Mouse (Mus musculus): ENCODE data around the gene Asphd1.
"Not testable (repeated sequence)": the region's sequence is repeated elsewhere in the genome, so short reads cannot be mapped to it uniquely, and the experiment has no call there.

Asphd1 gene

GRCm38 (mm10) chr7:126950647-126951615, 1.5 kb upstream of the Asphd1 start:
- peak; percentile 62 to 68 for DNase-seq

DNA sequence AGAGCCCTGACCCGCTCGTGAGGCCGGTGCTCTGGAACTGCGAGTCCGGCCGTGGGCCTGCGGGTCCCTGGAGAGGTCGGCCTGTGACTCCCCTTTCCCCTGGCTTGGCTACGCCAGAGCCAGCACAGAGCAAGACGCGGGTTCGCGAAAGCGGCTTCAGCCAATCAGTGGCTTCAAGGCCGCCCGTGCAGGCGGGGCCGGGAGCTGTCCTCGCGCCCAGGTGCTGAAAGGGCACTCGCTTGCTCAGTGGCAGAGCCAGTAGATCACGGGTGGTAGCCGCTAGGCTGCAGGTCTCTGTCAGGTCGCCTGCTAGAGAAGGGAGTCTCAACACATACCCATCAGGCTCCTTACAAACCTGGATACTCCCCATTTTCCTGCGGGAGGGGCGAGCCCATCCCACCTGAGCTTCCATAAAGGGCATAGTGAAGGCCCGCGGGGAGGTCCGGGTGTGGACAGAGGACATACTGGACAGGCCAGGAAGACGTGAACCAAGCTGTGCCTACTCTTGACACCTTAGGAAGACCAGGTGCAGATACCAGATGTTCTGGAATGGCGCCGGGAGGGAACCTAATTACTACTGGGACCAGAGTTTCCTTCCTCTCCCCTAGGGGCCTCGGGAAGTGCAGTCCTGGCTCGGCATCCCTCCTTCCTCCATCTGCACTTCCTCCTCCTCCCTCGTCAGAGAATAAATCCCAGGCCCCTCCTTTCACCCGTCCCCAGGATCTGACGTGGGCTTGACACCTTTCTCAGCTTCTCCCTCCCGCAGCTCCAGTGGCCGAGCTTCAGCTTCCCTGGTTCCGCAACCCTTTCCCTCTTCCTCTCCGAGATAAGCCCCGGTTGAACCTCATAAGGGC, 638 bp upstream of the Asphd1 start, which contains the start of gene Sez6l2:
Gene Sez6l2 (plus strand): TSS at position 771 of the 854 bp plus-strand sequence.
- peak; percentile 94 for DNase-seq

DNA sequence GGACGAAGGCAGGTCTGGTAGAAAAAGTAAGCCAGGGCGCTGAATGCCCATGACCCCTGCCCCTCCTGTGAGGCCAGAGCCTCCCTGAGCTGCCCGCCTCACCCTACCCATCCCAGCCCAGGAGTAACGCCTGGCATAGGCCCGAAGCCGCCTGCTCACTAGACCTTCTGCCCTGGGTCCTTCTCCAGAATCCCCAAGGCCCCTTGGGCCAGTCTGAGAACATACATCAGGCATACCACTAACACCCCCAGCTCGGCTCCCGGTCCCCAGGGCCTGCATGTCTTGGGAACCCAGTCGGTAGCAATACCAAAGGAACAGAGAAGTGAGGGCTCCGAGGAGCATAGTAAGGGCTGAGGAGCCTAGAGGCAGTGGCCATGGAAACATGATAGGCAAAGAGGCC, 756 bp downstream of the Asphd1 start:
- peak in 1 of 2 experiments; percentile 50 for DNase-seq

- DNase-seq = peak; percentile 61 to 73
These were observed 2.9 kb downstream of the Asphd1 start for GRCm38 (mm10) chr7:126946530-126946929.

DNA sequence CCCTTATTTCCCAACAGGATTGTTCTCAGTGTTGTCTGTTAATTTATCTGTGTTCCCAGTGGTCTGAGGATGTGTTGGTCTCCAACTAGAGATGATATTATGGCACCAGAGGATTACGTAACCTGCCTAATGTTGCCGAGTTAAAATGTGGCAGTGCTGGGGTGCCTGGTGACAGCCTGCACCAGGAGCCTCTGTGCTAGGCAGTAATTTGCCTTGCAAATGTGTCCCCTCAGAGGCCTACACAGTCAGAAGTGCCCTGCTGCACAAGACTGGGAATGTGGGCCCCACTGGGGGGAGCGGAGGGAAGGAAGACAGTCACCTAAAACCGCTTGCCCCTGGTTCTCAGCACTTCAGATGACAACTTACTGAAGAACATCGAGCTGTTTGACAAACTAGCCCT, 7.6 kb downstream of the Asphd1 start:
- no peak for DNase-seq

GRCm38 (mm10) chr7:126941171-126941570, 8.2 kb downstream of the Asphd1 start:
- no peak for DNase-seq

DNA sequence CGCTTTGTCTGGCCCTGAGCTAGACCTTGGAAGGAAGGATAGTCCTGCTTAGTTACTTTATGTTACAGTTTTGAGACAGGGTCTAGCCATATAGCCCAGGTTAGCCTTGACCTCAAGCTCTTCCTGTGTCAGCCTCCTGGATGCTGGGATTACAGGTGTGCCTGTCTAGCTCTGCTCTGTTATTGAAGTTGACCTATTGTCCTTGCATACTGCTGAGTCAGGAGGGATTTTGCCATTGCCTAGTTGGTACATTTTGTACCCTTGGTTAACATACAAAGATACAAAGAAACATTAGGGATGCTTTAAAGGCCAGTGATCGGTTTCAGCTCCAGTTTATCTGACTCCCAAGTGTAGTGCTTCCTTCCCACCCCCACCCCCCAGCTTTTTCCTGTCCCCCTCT, 16.7 kb downstream of the Asphd1 start:
- DNase-seq = no peak

GRCm38 (mm10) chr7:126929046-126929445, 20.3 kb downstream of the Asphd1 start:
- peak in 1 of 2 experiments; percentile 53 for DNase-seq

- peak; percentile 94 to 97 for DNase-seq
These were observed 20.9 kb downstream of the Asphd1 start, which contains the start of gene Kctd13 for GRCm38 (mm10) chr7:126928384-126929037. TSS of gene Kctd13 (plus strand) at chr7:126928879.

- DNase-seq = no peak
These were observed 23.1 kb downstream of the Asphd1 start for GRCm38 (mm10) chr7:126926299-126926698.

DNA sequence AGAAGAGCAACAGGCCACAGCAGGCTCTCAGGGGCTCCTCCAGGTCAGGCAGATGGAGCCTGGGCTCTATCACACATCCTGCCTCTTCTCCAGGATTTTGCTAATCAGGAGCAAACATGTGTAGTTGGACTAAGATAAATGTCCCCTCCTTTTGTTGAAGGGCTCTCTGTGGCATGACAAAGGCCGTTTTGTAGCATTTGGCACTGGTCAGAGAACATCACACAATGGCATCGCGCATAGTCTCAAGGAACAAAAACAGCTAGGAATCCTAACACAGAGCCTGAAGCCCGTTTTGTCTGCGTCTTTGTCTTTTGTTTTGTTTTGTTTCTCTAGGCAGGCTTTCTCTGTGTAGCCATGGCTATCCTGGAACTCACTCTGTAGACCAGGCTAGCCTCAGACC, 25.4 kb downstream of the Asphd1 start:
- no peak for DNase-seq

GRCm38 (mm10) chr7:126922624-126923060, 26.7 kb downstream of the Asphd1 start, which contains the start of gene Tmem219:
TSS of gene Tmem219 (minus strand) at chr7:126922917.
- peak in 1 of 2 experiments; percentile 29 for DNase-seq

GRCm38 (mm10) chr7:126921563-126921962, 27.8 kb downstream of the Asphd1 start:
- DNase-seq = no peak

GRCm38 (mm10) chr7:126919973-126920372, 29.4 kb downstream of the Asphd1 start:
- no peak for DNase-seq

GRCm38 (mm10) chr7:126918356-126918755, 31.0 kb downstream of the Asphd1 start:
- not testable (repeated sequence) for DNase-seq

- no peak for DNase-seq
These were observed 34.5 kb downstream of the Asphd1 start for GRCm38 (mm10) chr7:126914844-126915243.

GRCm38 (mm10) chr7:126905590-126905989, 43.8 kb downstream of the Asphd1 start:
- no peak for DNase-seq

DNA sequence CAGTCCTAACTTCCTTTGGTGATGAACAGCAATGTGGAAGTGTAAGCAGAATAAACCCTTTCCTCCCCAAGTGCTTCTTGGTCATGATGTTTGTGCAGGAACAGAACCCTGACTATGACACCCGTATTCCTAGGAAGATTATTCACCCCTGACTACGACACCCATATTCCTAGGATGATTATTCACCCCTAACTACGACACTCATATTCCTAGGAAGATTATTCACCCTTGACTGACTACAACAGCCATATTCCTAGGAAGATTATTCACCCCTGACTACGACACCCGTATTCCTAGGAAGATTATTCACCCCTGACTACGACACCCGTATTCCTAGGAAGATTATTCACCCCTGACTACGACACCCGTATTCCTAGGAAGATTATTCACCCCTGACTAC, 49.6 kb downstream of the Asphd1 start:
- not testable (repeated sequence) for DNase-seq

GRCm38 (mm10) chr7:126898102-126898990, 51.0 kb downstream of the Asphd1 start:
- DNase-seq = peak; percentile 98 to 100

DNA sequence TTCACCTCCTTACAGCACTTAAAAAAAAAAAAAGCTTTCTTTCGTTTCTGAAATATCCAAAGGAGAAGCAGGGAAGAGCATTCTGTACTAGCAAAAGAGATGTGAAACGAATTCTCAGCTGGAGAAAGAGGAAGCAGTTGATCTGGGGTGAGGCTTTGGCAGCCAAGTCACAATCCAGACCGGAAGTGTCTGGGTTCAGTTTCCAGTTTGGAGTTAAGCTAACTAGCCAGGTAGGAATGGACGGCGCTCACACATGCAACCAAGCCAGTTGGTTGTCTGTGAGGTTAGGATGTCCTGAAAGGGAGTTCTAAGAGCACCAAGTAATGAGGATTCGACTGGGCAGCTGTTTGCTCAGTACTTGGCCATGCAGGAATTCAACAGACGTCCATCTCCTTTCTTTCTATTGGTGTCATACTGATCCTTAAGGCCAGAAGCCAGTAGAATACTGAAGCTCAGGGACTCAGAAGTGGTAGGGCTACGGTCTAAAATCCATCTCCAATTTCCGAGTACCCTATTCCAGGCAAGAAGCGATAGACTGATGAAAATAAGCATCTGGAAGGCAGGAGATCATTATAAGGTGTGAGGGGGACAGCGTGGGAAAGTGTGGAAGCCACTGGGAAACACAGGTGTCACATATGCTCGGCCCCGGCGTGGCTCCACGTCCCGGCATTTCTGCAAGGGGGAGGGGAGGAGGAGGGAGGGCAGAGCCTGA, 51.8 kb downstream of the Asphd1 start:
- peak in 1 of 2 experiments; percentile 27 for DNase-seq

GRCm38 (mm10) chr7:126896912-126897311, 52.5 kb downstream of the Asphd1 start:
- peak in 1 of 2 experiments; percentile 24 for DNase-seq
